Mouse (Mus musculus) CD4-positive helper T cell, adult 2 months (primary cell): Measurements from ENCODE around the gene Cntln.

ENCODE experiments used
- DNase-seq: peaks from one replicate; pipeline ENCODE4 v3.0.0-alpha.2; 2012; ENCODE audit warnings: low read depth, missing footprints, low spot score

Cntln gene

GRCm38 (mm10) chr4:84884111-84884538 lies at the start of gene Cntln:
Gene Cntln, plus strand, starts transcription at chr4:84884309.
- DNase-seq = peak; percentile 75

GRCm38 (mm10) chr4:84836979-84837378 lies 47.1 kb upstream of the Cntln start:
- no peak for DNase-seq

DNA sequence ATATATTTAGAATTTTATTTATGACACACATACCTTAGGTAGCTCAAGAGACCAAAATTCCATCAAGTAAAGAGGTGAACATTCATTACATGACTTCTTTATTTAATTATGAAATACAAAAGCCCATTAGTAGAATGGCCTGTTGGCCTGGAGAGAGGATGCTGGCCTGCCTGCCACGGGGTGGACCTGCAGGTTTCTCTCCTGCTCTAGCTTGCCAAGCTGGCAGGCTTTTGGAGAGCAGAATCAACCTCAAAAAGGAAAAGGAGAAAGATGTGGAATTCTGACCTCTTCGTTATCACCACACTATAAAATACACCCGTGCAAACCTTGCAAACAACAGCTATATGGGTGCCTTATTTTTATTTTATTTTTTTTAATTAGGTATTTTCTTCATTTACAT lies 45.6 kb upstream of the Cntln start:
- no peak for DNase-seq

GRCm38 (mm10) chr4:84839466-84839865 lies 44.6 kb upstream of the Cntln start:
- DNase-seq = no peak

DNA sequence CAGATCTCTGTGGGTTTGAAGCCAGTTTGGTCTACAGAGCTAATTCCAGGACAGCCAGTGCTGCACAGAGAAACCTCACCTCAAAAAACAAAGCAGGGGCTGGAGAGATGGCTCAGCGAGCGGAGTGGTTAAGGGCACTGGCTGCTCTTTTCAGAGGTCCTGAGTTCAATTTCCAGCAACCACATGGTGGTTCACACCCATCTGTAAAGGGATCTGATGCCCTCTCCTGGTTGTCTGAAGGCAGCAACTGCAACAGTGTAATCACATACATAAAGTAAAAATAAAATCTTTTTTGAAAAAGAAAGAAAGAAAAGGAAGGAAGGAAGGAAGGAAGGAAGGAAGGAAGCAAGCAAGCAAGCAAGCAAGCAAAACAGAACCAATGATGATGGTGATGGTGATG lies 26.5 kb upstream of the Cntln start:
- no peak for DNase-seq

DNA sequence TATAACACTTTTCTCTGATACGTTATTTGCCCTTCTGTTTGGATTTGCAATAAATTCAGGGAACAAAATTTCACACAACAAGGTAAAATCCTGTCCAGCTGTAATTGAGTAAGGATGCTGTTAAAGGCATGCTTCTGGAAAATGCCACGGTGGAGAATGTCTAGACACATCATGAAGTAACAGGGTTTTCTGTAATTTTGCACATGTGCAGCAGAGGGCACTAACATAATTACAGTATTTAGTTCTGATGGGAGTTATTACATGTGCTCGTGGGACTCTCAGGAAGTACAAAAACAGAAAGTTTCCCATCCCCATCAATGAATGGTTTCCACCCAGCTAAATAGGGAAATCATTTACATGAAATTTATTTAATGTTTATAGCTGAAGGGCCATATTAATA lies 7.8 kb upstream of the Cntln start:
- DNase-seq = peak; percentile 19

GRCm38 (mm10) chr4:84883646-84884045 lies 463 bp upstream of the Cntln start:
- DNase-seq = no peak

- peak; percentile 35 for DNase-seq
These were observed 596 bp downstream of the Cntln start for GRCm38 (mm10) chr4:84884539-84885270.

DNA sequence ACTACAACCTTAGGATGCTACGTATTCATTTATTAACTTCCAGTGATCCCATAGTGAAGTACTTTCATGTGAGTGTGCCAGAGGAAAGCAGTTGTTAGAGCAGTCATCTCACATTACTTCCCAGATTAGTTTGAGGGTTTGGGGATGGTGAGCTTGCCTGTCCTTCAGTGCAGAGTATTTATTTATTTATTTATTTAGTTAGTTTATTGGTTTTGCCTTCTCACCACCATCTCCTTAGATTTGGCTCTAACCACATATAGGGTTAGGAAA lies 1.1 kb downstream of the Cntln start:
- no peak for DNase-seq

GRCm38 (mm10) chr4:84918393-84918792 lies 34.3 kb downstream of the Cntln start:
- no peak for DNase-seq

DNA sequence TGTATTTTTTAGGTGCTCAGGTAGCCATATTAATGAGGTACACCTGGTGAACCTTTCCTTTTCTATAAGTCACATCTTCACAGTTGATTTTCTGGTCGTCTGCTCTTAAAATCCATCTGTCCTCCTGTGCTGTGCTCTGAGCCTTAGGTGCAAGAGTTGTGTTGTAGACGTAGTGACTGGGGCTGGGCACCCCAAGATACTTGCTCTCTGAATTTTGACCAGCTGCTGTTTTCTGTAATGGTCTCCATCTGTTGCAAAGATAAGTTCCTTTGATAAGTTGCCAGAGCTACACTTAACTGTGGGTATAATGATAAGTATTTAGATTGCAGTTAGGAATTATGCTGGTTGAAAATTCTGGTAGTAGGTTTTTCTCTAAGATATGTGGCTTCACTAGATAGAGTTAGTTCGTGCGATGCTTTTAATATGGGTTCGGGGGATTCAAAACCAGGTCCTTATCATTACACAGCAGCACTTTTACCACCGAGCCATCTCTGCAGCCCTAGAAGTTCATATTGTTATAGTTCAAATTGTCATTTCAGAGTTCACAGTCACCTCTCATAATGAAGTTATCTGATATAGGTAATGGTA lies 50.3 kb downstream of the Cntln start:
- no peak for DNase-seq

DNA sequence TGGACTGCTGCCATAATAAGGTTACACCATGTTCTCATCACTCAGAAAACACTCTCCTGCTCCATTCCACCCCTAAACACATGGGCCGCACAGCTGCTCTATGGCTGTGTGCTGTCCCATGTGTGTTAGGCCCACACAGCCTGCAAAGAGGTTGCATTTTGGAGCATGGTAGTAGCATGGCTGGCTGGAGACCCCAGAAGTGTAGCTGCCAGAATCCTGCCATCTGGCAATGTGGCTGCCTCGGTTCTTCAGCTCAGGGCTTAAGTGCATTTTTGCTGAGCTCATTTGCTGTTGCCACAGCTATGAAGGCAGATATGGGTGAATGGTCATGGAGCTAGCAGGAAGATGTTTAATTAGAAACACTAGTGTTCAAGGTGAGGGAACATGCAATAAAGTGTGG lies 58.0 kb downstream of the Cntln start:
- DNase-seq = no peak

DNA sequence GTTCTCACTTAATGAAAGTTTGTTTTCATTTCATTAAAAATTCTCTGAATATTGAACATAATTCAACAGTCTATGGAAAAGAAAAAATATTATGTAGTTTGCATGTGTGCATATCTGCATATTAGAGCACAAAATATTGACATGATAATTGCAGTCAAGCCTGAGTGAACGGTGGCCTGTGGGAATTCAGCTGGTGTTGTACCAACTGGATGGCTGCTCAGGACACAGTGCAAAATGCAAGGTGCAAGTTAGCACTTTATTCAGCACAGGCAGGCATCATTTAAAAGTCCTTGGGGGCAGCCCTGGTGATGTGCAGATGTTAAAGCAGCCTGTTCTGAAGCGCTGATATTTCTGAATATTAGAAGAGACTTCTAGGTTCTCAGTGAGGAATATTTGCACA lies 58.5 kb downstream of the Cntln start:
- no peak for DNase-seq

DNA sequence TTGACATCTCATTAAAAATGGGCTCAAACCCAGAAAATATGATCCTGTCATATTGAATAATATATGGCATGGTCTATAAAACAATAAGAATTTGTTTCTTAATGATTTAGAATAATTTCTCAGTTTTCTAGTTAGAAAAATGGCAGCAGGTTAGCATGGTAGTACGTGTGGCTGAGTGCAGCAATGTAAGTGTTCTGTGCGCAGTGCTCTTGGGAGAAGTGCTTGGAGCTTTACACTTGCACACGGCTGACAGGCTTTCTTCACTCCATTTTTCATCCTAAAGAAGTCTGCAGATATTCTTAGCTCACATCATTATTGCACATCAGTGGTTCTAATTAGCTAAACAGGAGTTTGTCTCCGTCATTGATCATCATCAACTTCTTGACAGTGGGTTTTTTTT lies 60.0 kb downstream of the Cntln start:
- no peak for DNase-seq

DNA sequence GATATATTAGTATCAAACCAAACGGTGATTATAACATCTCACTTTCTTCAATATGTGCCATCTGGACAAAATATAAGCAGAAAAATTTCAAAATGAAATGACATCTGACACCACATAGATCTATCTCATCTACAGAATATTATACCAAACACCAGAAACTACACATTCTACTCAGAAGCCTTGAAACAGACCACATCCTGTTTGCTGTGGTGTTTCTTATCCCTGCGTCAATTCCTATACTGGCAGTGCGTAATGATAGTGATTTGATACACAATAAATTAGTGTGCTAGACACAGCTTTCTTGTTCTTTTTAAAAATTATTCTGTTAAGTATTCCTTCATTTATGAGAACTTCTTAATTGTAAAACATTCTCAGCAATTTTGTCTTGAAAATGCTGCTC lies 62.3 kb downstream of the Cntln start:
- DNase-seq = peak; percentile 36

DNA sequence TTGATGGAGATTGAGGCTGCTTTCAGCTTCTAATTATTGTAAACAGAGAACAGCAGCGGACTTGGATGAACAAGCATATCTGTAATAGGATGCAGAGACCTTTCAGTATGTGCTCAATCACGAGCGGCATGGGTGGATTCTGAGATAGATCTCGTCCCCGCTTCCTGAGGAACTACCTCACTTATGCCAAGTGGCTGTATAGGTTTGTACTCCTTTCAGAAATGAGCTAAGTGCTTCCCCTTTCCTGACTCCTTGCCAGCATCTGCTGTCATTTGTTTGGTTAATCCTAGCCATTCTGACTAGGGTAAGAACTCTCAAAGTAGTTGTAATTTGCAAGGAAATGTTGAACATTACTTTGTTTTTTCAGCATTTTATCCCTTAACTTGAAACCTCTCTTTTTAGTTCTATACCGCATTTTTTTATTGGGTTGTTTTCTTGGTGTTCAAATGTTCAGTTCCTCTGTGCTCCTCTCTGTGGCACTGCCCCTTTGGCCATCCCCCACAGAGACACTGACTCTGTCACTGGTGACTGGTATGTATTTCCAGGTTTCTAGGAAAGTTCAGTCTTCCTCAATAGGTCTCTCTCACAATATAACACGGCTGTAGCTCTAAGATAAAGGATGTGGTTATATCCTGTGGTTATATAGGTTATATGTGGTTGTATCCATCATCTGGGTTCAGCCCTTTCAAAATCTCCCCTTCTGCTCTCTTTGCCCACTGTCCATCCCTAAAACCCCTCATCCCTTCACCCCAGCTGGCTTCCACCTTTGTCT lies 93.0 kb downstream of the Cntln start:
- DNase-seq = no peak

DNA sequence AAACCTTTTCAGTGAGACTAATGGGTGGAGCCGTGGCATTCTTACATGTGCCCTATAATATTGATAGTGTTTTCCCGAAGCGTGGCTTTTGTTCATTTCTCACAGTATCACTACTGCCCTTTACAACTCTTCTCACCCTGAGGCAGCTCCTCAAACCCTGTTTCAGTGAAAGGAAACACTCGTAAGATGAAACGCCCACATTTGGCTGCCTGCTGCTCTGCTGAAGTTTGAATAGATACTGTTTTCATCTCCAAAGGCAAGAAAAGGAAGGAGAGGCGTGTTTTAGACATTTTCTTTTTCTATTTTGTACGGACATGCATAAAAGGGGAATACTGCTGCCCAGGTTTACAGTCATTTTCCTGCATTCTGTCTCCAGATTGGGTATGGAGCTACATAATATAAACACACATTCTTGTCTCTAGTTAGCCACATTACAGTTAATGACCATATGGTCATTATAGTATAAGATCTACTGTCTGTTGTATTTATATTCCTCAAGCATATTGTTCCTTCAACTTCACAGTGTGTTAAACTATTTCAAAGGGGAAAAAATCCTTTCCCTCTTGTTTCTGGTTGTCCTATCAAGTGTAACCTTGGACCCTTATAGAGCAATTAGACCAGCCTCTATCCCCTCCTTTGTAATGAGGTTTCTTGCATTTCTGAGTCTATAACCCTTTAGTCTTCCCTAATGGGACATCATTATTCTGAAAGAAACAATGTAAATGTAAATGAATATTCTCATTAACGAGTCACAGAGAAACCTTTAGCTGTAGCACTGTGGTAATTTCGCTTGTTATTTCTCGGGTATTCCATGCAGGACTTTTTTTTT lies 111.6 kb downstream of the Cntln start:
- no peak for DNase-seq

DNA sequence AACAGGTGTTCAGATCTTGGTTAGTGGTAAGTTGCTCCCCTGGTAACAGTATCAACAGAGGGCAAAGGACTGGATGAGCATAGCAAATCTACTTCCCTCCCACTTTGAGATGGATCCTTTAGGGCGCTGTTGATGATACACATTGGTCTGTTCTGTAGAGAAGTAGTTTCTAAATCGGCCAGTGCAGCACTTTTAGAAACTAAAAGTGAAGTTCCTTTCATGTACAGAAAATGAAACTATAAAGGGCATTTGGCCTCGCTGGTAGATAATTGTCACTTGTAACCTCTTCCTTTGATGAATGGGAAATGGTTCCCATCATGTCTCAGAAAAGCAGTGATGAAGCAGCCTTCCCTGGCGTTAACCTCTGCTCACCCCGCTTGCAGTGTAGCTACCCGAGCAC lies 121.5 kb downstream of the Cntln start:
- DNase-seq = peak; percentile 18

DNA sequence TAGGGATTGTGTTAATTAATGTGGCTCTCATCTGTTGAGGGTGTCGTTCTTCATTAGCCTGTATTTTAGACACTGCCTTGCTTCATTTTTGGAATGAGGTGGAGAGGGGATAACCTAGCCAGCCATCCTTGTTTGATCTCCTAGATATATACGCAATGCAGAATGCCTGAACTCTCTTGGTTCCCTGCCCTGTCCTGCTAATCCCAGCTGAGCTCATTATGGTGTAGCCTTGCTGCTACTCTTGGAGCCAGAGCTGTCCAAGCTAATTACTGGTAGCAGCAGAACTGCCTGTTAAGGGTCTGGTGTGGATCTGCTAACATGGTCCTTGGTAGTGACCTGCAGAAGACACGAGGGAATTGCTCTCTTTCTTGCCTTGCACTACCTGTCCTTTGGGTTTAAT lies 122.7 kb downstream of the Cntln start:
- no peak for DNase-seq

- no peak for DNase-seq
These were observed 126.7 kb downstream of the Cntln start for GRCm38 (mm10) chr4:85010846-85011245.

DNA sequence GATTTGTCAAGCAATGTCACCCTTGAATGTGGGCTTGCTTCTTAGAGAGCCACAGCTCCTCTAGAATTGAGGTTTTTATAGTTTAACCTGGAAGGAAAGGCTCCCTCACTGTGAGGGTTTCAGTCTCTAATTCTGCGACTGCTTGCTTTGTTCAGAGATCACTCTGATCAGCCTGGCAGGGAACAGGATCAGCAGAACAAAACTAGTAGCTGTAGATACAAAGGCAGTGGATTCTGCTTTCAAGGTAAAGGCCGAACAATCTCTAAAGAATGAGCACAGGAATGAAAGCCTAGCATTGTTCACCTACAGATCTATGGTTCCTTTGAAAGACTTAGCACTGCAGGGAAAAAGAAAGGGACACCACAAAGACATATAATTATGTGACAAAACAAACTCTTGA lies 161.6 kb downstream of the Cntln start:
- no peak for DNase-seq

GRCm38 (mm10) chr4:85049933-85050553 lies 165.9 kb downstream of the Cntln start:
- no peak for DNase-seq
